ENCODE assay signal across 8 mouse cellular contexts in genomic region chr11:103111881-103112551, GRCm38 (mm10). TPM values are rescaled to one million over a fixed set of nuclear protein-coding genes. Genes with fewer than 3 reads are reported as not detected.
DNase-seq lines count a peak whose midpoint lies in the region; ATAC-seq lines count a peak whose summit lies in the region.

No protein-coding gene starts in this region.

- peaks cover 14% of the 10 kb centered on the region; the same call in 1 of the 2 replicates for H3K27me3 ChIP-seq in forebrain, embryonic 11.5 days (ENCODE audit: control insufficient read depth, insufficient read depth, low read length)
- H3K27me3 ChIP-seq in midbrain, embryonic 10.5 days (ENCODE audit: low read depth, poor library complexity, severe bottlenecking), result peaks cover 41% of the 10 kb centered on the region

- peaks cover 18% of the 10 kb centered on the region for H3K4me1 ChIP-seq in forebrain, embryonic 11.5 days (replicated peaks; ENCODE audit: control insufficient read depth, insufficient read depth, low read length)
- peaks cover 36% of the 10 kb centered on the region for H3K4me1 ChIP-seq in midbrain, embryonic 10.5 days

- WGBS in forebrain, embryonic 11.5 days, result under 1% methylated on average over 28 of the region's 28 CpGs
- whole genome bisulfite sequencing in midbrain, embryonic 10.5 days, result under 1% methylated on average over 28 of the region's 28 CpGs

- intact Hi-C loops in heart, postnatal 10 days (cut with DNase I), result no loop called here

- peak overlapping the region; percentile 22 for H3K4me3 ChIP-seq in forebrain, embryonic 11.5 days (ENCODE audit: low read depth, low read length)
- peak overlapping the region; percentile 47 for H3K4me3 ChIP-seq in midbrain, embryonic 10.5 days

- peak overlapping the region; percentile 54 for H3K4me2 ChIP-seq in forebrain, embryonic 11.5 days (ENCODE audit: low read depth, low read length, severe bottlenecking)

- no peak overlapping the region for H3K27ac ChIP-seq in forebrain, embryonic 11.5 days (ENCODE audit: low read depth, low read length)
- peak overlapping the region; percentile 74 for H3K27ac ChIP-seq in midbrain, embryonic 10.5 days (replicated peaks)

- H3K9me3 ChIP-seq in forebrain, embryonic 11.5 days (ENCODE audit: control insufficient read depth, low read length), result no peaks in the 10 kb centered on the region
- no peaks in the 10 kb centered on the region for H3K9me3 ChIP-seq in midbrain, embryonic 10.5 days (replicated peaks)

- no peak for ATAC-seq in forebrain, embryonic 11.5 days (replicated peaks; ENCODE audit: low FRiP score)

- DNase-seq in thymus, postnatal 4 days, result peak; percentile 34
- DNase-seq in thymus, adult 18-20 months, result no peak
- no peak for DNase-seq in forebrain, embryonic 11.5 days (ENCODE audit: low spot score)
- peak; percentile 86 for DNase-seq in heart, postnatal 10 days
- DNase-seq in kidney, postnatal 36 days, result peak; percentile 92 to 94
- peak; percentile 53 for DNase-seq in midbrain, embryonic 10.5 days (ENCODE audit: low spot score)
- DNase-seq in urinary bladder, postnatal 14 days (ENCODE audit: low spot score), result peak; percentile 92
- no peak for DNase-seq in natural killer cell, adult 2 months (ENCODE audit: low spot score in 2 of 2)

- no peaks in the 10 kb centered on the region for H3K36me3 ChIP-seq in forebrain, embryonic 11.5 days (ENCODE audit: control insufficient read depth, insufficient read depth, low read length)
- no peaks in the 10 kb centered on the region for H3K36me3 ChIP-seq in midbrain, embryonic 10.5 days

- H3K9ac ChIP-seq in forebrain, embryonic 11.5 days (ENCODE audit: low read length), result peak overlapping the region; percentile 10

RNA-seq across cellular contexts. Expression of gene Hexim1, which starts 4.0 kb away (rescaled TPM):
- polyA plus RNA-seq in forebrain, embryonic 11.5 days (2014; fragmentation: Nextera tagmentation; extraction: Ambion mirVana), result 3.9 and 4.6 TPM in 2 replicates
- total RNA-seq in heart, postnatal 10 days (2021), result 10 to 100 TPM; 20.4 to 22.6 TPM
- polyA plus RNA-seq in midbrain, embryonic 10.5 days (2016; fragmentation: Nextera tagmentation; extraction: Ambion mirVana), result 2.3 and 2.7 TPM in 2 replicates

RNA-seq across cellular contexts. Expression of gene Acbd4, which starts 10.5 kb away (rescaled TPM):
- 7.8 and 8.1 TPM in 2 replicates for polyA plus RNA-seq in forebrain, embryonic 11.5 days (2014; fragmentation: Nextera tagmentation; extraction: Ambion mirVana)
- 10 to 100 TPM; 35.5 to 37.4 TPM for total RNA-seq in heart, postnatal 10 days (2021)
- polyA plus RNA-seq in midbrain, embryonic 10.5 days (2016; fragmentation: Nextera tagmentation; extraction: Ambion mirVana), result 10.7 and 12.5 TPM in 2 replicates

RNA-seq across cellular contexts. Expression of gene Plcd3, which starts 10.6 kb away (rescaled TPM):
- polyA plus RNA-seq in forebrain, embryonic 11.5 days (2014; fragmentation: Nextera tagmentation; extraction: Ambion mirVana), result 0.69 and 0.86 TPM in 2 replicates
- 10 to 100 TPM; 26.7 to 27.7 TPM for total RNA-seq in heart, postnatal 10 days (2021)
- 1.4 TPM in 2 replicates for polyA plus RNA-seq in midbrain, embryonic 10.5 days (2016; fragmentation: Nextera tagmentation; extraction: Ambion mirVana)

RNA-seq across cellular contexts. Expression of gene Hexim2, which starts 20.2 kb away (rescaled TPM):
- 8.7 and 9.2 TPM in 2 replicates for polyA plus RNA-seq in forebrain, embryonic 11.5 days (2014; fragmentation: Nextera tagmentation; extraction: Ambion mirVana)
- total RNA-seq in heart, postnatal 10 days (2021), result 1 to 10 TPM; 3.1 to 3.9 TPM
- polyA plus RNA-seq in midbrain, embryonic 10.5 days (2016; fragmentation: Nextera tagmentation; extraction: Ambion mirVana), result 7.8 and 8.2 TPM in 2 replicates

RNA-seq across cellular contexts. Expression of gene Fmnl1, which starts 58.9 kb away (rescaled TPM):
- 0.76 and 1.8 TPM in 2 replicates for polyA plus RNA-seq in forebrain, embryonic 11.5 days (2014; fragmentation: Nextera tagmentation; extraction: Ambion mirVana)
- 10 to 100 TPM; 14.4 to 15.6 TPM for total RNA-seq in heart, postnatal 10 days (2021)
- polyA plus RNA-seq in midbrain, embryonic 10.5 days (2016; fragmentation: Nextera tagmentation; extraction: Ambion mirVana), result 1.1 and 1.2 TPM in 2 replicates

Comparison
In these comparisons a context has a peak if more than half of its experiments do, and no peak if none do; other contexts are left out.
1. DNase-seq: peak in thymus, postnatal 4 days (single experiment), heart, postnatal 10 days (2 of 2), kidney, postnatal 36 days (2 of 2), midbrain, embryonic 10.5 days (single experiment) and urinary bladder, postnatal 14 days (single experiment); none in thymus, adult 18-20 months (0 of 2), forebrain, embryonic 11.5 days (single experiment) and natural killer cell, adult 2 months (0 of 2).